Mouse (Mus musculus) embryonic facial prominence, embryonic 10.5 days (tissue): ENCODE results near the gene Cfi. TPM values are rescaled to one million over a fixed set of nuclear protein-coding genes. Genes with fewer than 3 reads are reported as not detected.

Source experiments
- DNase-seq: peaks from one replicate; pipeline ENCODE4 v3.0.0-alpha.2; 2017; ENCODE audit warnings: low spot score
- H3K27ac ChIP-seq: fragments of 300-500 bp; sonication (generic); replicated peaks from 2 replicates; pipeline ENCODE4 v1.5.1; 2016; ENCODE audit warnings: mild to moderate bottlenecking
- H3K27me3 ChIP-seq: fragments of 300-500 bp; sonication (generic); replicated peaks from 2 replicates; pipeline ENCODE4 v1.6.1; 2016; ENCODE audit warnings: low read depth, mild to moderate bottlenecking; ENCODE audit not compliant: poor library complexity, severe bottlenecking
- H3K36me3 ChIP-seq: fragments of 300-500 bp; sonication (generic); replicated peaks from 2 replicates; pipeline ENCODE4 v1.6.1; 2016; ENCODE audit warnings: mild to moderate bottlenecking, moderate library complexity
- H3K4me1 ChIP-seq: fragments of 300-500 bp; sonication (generic); 2 replicates; pipeline ENCODE4 v1.6.1; 2016
- H3K4me3 ChIP-seq: fragments of 300-500 bp; sonication (generic); 2 replicates; pipeline ENCODE4 v1.5.1; 2016; ENCODE audit warnings: mild to moderate bottlenecking, moderate library complexity
- H3K9me3 ChIP-seq: fragments of 300-500 bp; sonication (generic); 2 replicates; pipeline ENCODE4 v1.6.1; 2016; ENCODE audit warnings: mild to moderate bottlenecking
- WGBS: fragments of 180-500 bp; shearing (Covaris S2); methylation state at CpG from one replicate; pipeline ENCODE4 v1.1.7; 2016; 5-methylcytosine and 5-hydroxymethylcytosine counted together
- polyA plus RNA-seq: library from polyadenylated mRNA; unstranded; fragments of >200 nt; fragmentation: Nextera tagmentation; extraction: Ambion mirVana; gene quantifications from 2 replicates; pipeline ENCODE4 v1.2.1, GENCODE M21; 2016

Cfi gene
- polyA plus RNA-seq, 1 experiment from 2014 or later, result 0.59 TPM

DNA sequence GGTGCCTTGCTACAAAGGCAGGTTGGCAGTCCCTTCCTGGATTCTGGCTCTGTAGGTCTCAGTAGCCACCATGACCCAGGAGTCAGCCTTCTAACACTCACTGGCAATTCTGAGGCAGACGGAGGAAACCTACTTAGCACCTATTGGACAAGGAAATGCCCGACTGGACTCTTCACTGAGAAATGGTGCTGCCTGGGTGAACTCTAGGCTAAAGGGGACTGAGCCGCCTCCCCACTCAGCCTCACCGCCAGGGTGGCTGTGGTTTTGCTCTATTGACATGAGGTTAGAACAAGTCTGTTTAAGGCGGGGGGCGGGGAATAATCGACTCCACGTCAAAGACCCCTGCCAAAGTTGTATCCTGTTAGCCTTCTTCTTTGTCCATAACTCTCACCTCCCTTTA, 68.2 kb downstream of the Cfi start:
- no peaks in the 10 kb centered on the region for H3K27me3 ChIP-seq
- H3K36me3 ChIP-seq, result peaks cover 38% of the 10 kb centered on the region
- no peak overlapping the region for H3K27ac ChIP-seq
- 90% methylated on average over 8 of the region's 8 CpGs for WGBS
- H3K4me1 ChIP-seq, result peaks cover 22% of the 10 kb centered on the region
- no peaks in the 10 kb centered on the region for H3K9me3 ChIP-seq
- H3K4me3 ChIP-seq, result no peak overlapping the region
- no peak for DNase-seq

GRCm38 (mm10) chr3:129904381-129905132, 68.9 kb downstream of the Cfi start:
- 88% methylated on average over 7 of the region's 7 CpGs for whole genome bisulfite sequencing
- Histone ChIP-seq H3K4me3 (no peak overlapping the region), H3K36me3 (peaks cover 45% of the 10 kb centered on the region), H3K4me1 (peaks cover 22% of the 10 kb centered on the region), H3K27ac (no peak overlapping the region), H3K27me3 (no peaks in the 10 kb centered on the region), H3K9me3 (no peaks in the 10 kb centered on the region)
- DNase-seq, result no peak

- WGBS, result 93% methylated on average over 14 of the region's 14 CpGs
- H3K27me3 ChIP-seq, result no peaks in the 10 kb centered on the region
- peaks cover 82% of the 10 kb centered on the region for H3K36me3 ChIP-seq
- no peaks in the 10 kb centered on the region for H3K4me1 ChIP-seq
- no peak for DNase-seq
- H3K27ac ChIP-seq, result no peak overlapping the region
- H3K9me3 ChIP-seq, result no peaks in the 10 kb centered on the region
- H3K4me3 ChIP-seq, result no peak overlapping the region
These were observed 76.3 kb downstream of the Cfi start for GRCm38 (mm10) chr3:129912025-129912424.

GRCm38 (mm10) chr3:129913241-129913640, 77.6 kb downstream of the Cfi start:
- Histone ChIP-seq H3K4me3 (no peak overlapping the region), H3K27ac (no peak overlapping the region), H3K36me3 (peaks cover 70% of the 10 kb centered on the region), H3K27me3 (no peaks in the 10 kb centered on the region), H3K4me1 (no peaks in the 10 kb centered on the region), H3K9me3 (no peaks in the 10 kb centered on the region)
- no peak for DNase-seq
- WGBS, result 94% methylated on average over 13 of the region's 13 CpGs

GRCm38 (mm10) chr3:129917424-129917823, 81.7 kb downstream of the Cfi start:
- Histone ChIP-seq H3K36me3 (peaks cover 28% of the 10 kb centered on the region), H3K27me3 (no peaks in the 10 kb centered on the region), H3K4me3 (no peak overlapping the region), H3K27ac (no peak overlapping the region), H3K9me3 (no peaks in the 10 kb centered on the region), H3K4me1 (no peaks in the 10 kb centered on the region)
- DNase-seq, result no peak
- 87% methylated on average over 3 of the region's 3 CpGs for WGBS

GRCm38 (mm10) chr3:129918434-129918833, 82.8 kb downstream of the Cfi start:
- Histone ChIP-seq H3K4me1 (no peaks in the 10 kb centered on the region), H3K27ac (no peak overlapping the region), H3K27me3 (no peaks in the 10 kb centered on the region), H3K36me3 (peaks cover 18% of the 10 kb centered on the region), H3K9me3 (no peaks in the 10 kb centered on the region), H3K4me3 (no peak overlapping the region)
- peak; percentile 74 for DNase-seq
- 15% methylated on average over 13 of the region's 13 CpGs for WGBS

GRCm38 (mm10) chr3:129923581-129923980, 87.9 kb downstream of the Cfi start:
- WGBS, result 89% methylated on average over 7 of the region's 7 CpGs
- no peaks in the 10 kb centered on the region for H3K9me3 ChIP-seq
- H3K27ac ChIP-seq, result no peak overlapping the region
- H3K4me1 ChIP-seq, result no peaks in the 10 kb centered on the region
- H3K4me3 ChIP-seq, result no peak overlapping the region
- H3K36me3 ChIP-seq, result no peaks in the 10 kb centered on the region
- no peaks in the 10 kb centered on the region for H3K27me3 ChIP-seq
- DNase-seq, result no peak

Other genes starting within 250 kb of the Cfi start
- 1.5 TPM in 2 replicates for gene Egf, start 80.6 kb upstream of the Cfi start, polyA plus RNA-seq
- not detected in 2 replicates for gene Lrit3, start 31.9 kb upstream of the Cfi start, polyA plus RNA-seq
- 0.27 and 0.43 TPM in 2 replicates for gene Rrh, start 13.3 kb upstream of the Cfi start, polyA plus RNA-seq
- gene Gar1, start 4.5 kb upstream of the Cfi start, polyA plus RNA-seq, result 109 TPM in 2 replicates
- gene Pla2g12a, start 42.7 kb downstream of the Cfi start, polyA plus RNA-seq, result 25.5 and 28.4 TPM in 2 replicates
- 96.0 and 106 TPM in 2 replicates for gene Casp6, start 65.5 kb downstream of the Cfi start, polyA plus RNA-seq
- 1.2 and 1.4 TPM in 2 replicates for gene Mcub, start 134.3 kb downstream of the Cfi start, polyA plus RNA-seq
- gene Sec24b, start 225.7 kb downstream of the Cfi start, polyA plus RNA-seq, result 37.7 and 42.0 TPM in 2 replicates